Mouse (Mus musculus) B cell, adult 2 months (primary cell): ENCODE data around the gene Spata7.

Experiments
- DNase-seq, 2 experiments: peaks; one replicate each; pipeline ENCODE4 v3.0.0; 2022

Gene Spata7

DNA sequence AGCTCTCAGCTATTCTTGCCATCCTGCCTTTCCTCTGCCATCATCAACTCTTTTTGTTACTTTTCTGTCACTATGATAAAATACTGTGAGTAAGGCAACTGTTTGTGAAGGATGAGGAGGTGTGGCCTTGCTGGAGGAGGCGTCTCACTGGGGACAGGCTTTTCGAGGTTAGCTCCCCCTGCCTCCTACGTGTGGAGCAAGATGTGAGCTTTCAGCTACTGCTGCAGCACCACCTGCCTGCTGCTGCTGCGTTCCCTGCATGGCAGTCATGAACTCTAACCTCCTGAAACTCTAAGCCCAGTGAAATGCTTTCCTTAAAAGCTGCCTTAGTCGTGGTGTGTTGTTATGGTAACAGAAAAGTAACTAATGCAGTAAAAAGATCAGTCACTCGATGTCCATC lies 45.9 kb downstream of the Spata7 start:
- no peak for DNase-seq

DNA sequence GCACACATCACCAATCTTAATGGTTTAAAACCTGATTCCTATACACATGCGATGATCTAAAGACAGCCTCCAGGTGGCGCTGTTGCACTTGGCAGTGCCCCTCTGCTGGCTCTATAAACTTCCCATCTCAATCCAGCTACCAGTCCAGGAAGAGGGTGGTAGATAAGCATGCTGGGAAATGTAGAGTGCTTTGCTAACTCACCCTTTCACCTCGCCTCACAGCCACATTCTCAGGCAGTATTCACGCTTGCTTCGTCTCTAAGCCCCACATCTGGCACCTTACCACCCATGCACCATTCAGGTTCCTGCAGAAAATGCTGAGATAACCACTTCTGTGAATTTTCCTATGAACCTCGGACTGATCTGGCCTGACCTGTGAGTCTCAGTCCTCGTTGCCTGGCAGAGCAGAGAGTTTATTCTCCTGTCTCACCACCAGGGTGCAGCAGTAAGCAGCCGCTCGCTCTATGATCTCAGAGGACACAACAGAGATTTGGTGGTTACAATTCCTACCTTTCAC lies 46.7 kb downstream of the Spata7 start:
- peak; percentile 74 to 76 for DNase-seq

GRCm38 (mm10) chr12:98676861-98677260 lies 48.9 kb downstream of the Spata7 start:
- no peak for DNase-seq

GRCm38 (mm10) chr12:98677336-98677735 lies 49.4 kb downstream of the Spata7 start:
- peak; percentile 11 to 19 for DNase-seq

DNA sequence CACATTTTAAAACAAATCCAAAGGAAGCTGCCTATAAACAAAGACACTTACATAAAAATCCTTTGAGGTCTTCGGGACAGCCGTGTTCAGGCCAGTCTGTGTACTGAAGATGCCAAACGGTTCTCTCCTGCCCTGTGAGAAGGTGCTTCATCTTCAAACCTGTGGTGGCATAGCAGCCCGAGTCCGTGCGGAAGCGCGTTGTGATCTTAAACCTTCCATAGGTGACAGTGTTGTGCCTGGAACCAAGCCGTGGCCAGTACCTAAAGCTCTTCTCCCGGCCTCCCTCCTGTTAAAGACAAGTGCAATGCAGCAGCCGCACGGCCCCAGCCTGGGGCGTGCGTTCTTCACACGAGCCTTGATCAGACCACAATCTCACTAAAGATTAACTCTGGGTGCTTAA lies 51.9 kb downstream of the Spata7 start:
- no peak for DNase-seq

DNA sequence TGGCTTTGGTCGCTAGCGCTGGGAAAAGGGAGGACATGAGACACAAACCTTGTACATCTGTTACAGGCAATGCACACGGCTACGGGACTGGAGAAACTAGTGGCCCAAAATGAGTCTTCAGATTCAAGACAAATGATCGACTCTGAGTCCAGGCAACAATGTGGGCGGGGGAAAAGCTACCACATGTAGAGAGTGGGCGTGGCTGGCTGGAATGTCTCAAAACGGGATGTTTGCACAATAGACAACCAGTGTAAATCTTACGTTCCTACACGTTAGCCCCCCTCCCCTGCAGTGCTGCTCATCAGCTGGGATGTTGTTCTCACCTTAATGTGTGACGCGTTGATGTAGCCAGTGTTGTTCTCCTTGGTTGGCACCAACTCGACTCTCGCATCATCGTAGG lies 54.2 kb downstream of the Spata7 start:
- no peak for DNase-seq

GRCm38 (mm10) chr12:98683171-98683570 lies 55.2 kb downstream of the Spata7 start:
- no peak for DNase-seq

- DNase-seq = no peak
These were observed 55.6 kb downstream of the Spata7 start for GRCm38 (mm10) chr12:98683574-98683973.

- no peak for DNase-seq
These were observed 62.3 kb downstream of the Spata7 start for GRCm38 (mm10) chr12:98690230-98690629.

GRCm38 (mm10) chr12:98697202-98697601 lies 69.2 kb downstream of the Spata7 start:
- DNase-seq = no peak

GRCm38 (mm10) chr12:98701564-98701963 lies 73.6 kb downstream of the Spata7 start:
- no peak for DNase-seq

GRCm38 (mm10) chr12:98703554-98703953 lies 75.6 kb downstream of the Spata7 start:
- DNase-seq = no peak

DNA sequence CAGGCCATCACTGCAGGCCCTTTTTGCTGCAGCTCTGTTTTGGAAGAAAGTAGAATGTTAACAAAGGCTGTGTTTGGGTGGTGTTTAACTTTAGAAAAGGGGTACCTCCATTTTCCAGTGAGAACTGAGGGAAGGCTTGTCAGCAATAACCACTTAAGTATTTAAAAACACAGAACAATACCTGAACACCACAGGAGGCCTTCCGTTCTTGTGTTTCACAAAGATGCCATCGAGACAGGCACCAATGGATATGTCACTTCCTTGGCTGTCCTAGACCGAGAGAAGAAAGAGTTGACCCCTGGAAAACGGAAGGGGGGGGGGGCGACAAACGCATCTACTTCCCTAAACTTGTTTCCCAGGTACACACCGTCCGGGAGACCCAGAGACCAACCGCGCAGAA lies 76.0 kb downstream of the Spata7 start:
- no peak for DNase-seq

- DNase-seq = no peak
These were observed 84.9 kb downstream of the Spata7 start for GRCm38 (mm10) chr12:98712819-98713218.

- no peak for DNase-seq
These were observed 85.7 kb downstream of the Spata7 start for GRCm38 (mm10) chr12:98713621-98714103.

GRCm38 (mm10) chr12:98714757-98715156 lies 86.8 kb downstream of the Spata7 start:
- DNase-seq = no peak

- DNase-seq = no peak
These were observed 88.2 kb downstream of the Spata7 start for GRCm38 (mm10) chr12:98716142-98716541.
